Mouse (Mus musculus) testis, adult 2 months (tissue): ENCODE results near the gene Cstb.
"Not testable (repeated sequence)": the region's sequence is repeated elsewhere in the genome, so short reads cannot be mapped to it uniquely, and the experiment has no call there.

Experiments used
- CTCF ChIP-seq: fragments of 200-500 bp; IDR thresholded peaks from 2 replicates; pipeline ENCODE4 v1.5.1; 2012; ENCODE audit warnings: low read depth, mild to moderate bottlenecking, inconsistent platforms, low read length, moderate library complexity; ENCODE audit not compliant: control insufficient read depth, insufficient read depth, insufficient replicate concordance
- POLR2A ChIP-seq: fragments of 200-500 bp; IDR thresholded peaks from 2 replicates; pipeline ENCODE4 v1.6.1; 2012; ENCODE audit warnings: low read depth, mild to moderate bottlenecking, inconsistent platforms, low read length, moderate library complexity; ENCODE audit not compliant: control insufficient read depth

GRCm38 (mm10) chr10:78414936-78415335 is 10.5 kb upstream of the Cstb start:
- TF ChIP-seq POLR2A, CTCF: not testable (repeated sequence)
